Mouse (Mus musculus) left cerebral cortex, postnatal 10 days (tissue): ENCODE measurements around the gene Tmem151a. TPM values are rescaled to one million over a fixed set of nuclear protein-coding genes. Genes with fewer than 3 reads are reported as not detected.
A peak's percentile ranks its signal among the peaks of the same experiment; 100 is the strongest.

Experiments used
- DNase-seq, 2 experiments: peaks; one replicate each; pipeline ENCODE4 v3.0.0; 2021 to 2022; ENCODE audit warnings: low spot score in 2 of 2, mixed read lengths in 1 of 2; ENCODE audit errors: extremely low spot score in 1 of 2
- intact Hi-C: fragments of 180-260 bp; cut with DNase I; formaldehyde crosslinking; loops from one replicate; pipeline ENCODE4 v1.15.1; 2025
- total RNA-seq, 2 experiments: library from RNA; stranded (reverse); gene quantifications; 2 replicates each; pipeline ENCODE4 v1.2.3; 2021

The Tmem151a gene
- total RNA-seq, 2 experiments from 2014 or later, result 115 to 122 TPM

DNA sequence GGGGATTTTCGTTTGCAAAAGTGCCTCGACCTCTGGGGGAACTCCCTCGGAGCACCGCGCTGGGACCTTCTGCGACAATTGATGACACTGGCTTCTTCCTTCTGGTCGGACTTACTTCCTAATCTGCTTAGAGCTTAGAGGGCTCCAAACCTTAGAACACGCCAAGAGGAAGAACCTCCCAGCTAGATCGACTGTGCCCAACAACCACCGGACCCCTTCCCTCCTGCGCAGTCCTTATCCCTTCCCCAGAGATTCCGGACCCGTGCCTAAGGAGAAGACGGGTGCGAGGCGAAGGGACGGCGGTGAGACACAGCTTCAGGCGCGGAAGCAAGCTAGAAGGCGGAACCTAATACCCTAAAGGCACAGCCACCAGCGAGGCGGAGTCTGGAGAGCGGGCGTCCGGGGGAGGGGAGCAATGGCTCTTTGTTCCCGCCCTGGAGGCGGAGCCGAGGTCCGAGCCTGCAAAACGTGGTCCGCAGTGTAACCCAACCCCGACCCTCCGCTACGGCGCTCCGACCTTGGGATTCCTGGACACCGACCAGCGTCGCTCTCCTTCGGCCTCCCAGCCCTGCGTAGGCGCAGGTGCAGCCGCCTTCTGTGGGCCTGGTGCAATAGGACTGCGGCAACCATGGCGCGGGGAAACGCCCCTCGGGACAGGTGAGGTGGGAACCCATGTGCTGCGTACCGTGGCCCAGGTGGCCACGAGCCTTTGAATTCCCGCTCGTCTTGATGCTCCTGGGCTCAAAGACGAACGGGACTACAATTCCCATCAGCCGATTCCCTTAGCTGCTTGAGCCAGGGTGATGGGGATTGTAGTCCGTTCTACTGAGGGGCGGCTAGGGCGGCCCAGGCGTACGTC, 61.5 kb downstream of the Tmem151a start, which contains the start of gene Slc29a2:
Gene Slc29a2, plus strand, starts transcription at position 240 of the 859 bp plus-strand sequence.
- intact Hi-C loops, result no loop called here
- DNase-seq, result peak; percentile 85 to 95

DNA sequence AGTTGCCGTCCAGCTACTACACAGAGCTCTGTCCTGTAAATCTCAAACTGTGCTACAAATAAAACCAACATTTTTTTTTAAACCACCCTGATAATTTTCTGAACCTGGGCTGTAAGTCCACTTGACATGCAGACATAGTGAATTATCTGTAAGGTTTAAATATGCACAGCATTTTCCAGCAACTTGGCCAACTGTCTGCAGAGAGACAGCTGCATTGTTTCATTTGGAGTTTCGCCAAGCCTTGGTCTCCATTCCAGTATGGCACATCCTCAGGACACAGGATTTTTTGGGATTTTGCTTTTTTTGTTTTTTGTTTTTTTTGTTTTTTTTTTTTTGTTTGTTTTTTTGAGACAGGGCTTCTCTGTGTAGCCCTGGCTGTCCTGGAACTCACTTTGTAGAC, 63.9 kb downstream of the Tmem151a start:
- intact Hi-C loops, result no loop called here

More for the DNA sequence above, 63.9 kb downstream of the Tmem151a start:
- DNase-seq, result no peak

Other genes with a start within 250 kb of the Tmem151a start
- gene Ccs, start 246.2 kb downstream of the Tmem151a start, total RNA-seq, result 10 to 100 TPM; 37.4 to 38.6 TPM
- gene Ccdc87, start 246.2 kb downstream of the Tmem151a start, total RNA-seq, result 1 to 10 TPM; 2.4 to 2.9 TPM
- 100 to 1,000 TPM in 1 of 2 experiments, 10 to 100 TPM in 1; 99.2 to 106 TPM for gene Ctsf, start 230.4 kb downstream of the Tmem151a start, total RNA-seq
- 1 to 10 TPM; 3.1 to 3.9 TPM for gene Actn3, start 207.6 kb downstream of the Tmem151a start, total RNA-seq
- gene Zdhhc24, start 206.9 kb downstream of the Tmem151a start, total RNA-seq, result 10 to 100 TPM; 22.7 to 27.8 TPM
- 10 to 100 TPM; 36.7 to 41.8 TPM for gene Bbs1, start 178.9 kb downstream of the Tmem151a start, total RNA-seq
- 10 to 100 TPM; 62.2 to 67.0 TPM for gene Dpp3, start 157.2 kb downstream of the Tmem151a start, total RNA-seq
- 10 to 100 TPM; 16.4 to 17.6 TPM for gene Peli3, start 142.4 kb downstream of the Tmem151a start, total RNA-seq
- gene Mrpl11, start 123.4 kb downstream of the Tmem151a start, total RNA-seq, result 10 to 100 TPM; 60.8 to 61.0 TPM
- 10 to 100 TPM in 1 of 2 experiments, 1 to 10 TPM in 1; 9.1 to 10.8 TPM for gene Npas4, start 95.2 kb downstream of the Tmem151a start, total RNA-seq
- gene Slc29a2, start 61.7 kb downstream of the Tmem151a start, total RNA-seq, result 10 to 100 TPM; 22.0 to 24.1 TPM
- gene B4gat1, start 46.7 kb downstream of the Tmem151a start, total RNA-seq, result 100 to 1,000 TPM; 133 to 136 TPM
- gene AC124502.3, start 46.6 kb downstream of the Tmem151a start, total RNA-seq, result 1 to 10 TPM; 6.3 to 7.0 TPM
- gene Brms1, start 44.2 kb downstream of the Tmem151a start, total RNA-seq, result 1 to 10 TPM; 6.6 to 8.8 TPM
- gene Rin1, start 35.0 kb downstream of the Tmem151a start, total RNA-seq, result 10 to 100 TPM; 16.9 to 24.1 TPM
- gene Cd248, start 17.5 kb downstream of the Tmem151a start, total RNA-seq, result 10 to 100 TPM in 1 of 2 experiments, 1 to 10 TPM in 1; 9.5 to 12.2 TPM
- gene Yif1a, start 3.0 kb upstream of the Tmem151a start, total RNA-seq, result 10 to 100 TPM; 27.3 to 30.4 TPM
- 100 to 1,000 TPM; 379 to 384 TPM for gene Cnih2, start 13.0 kb upstream of the Tmem151a start, total RNA-seq
- 100 to 1,000 TPM; 167 to 168 TPM for gene Rab1b, start 21.5 kb upstream of the Tmem151a start, total RNA-seq
- gene Klc2, start 33.0 kb upstream of the Tmem151a start, total RNA-seq, result 100 to 1,000 TPM; 186 to 195 TPM
- gene Pacs1, start 187.6 kb upstream of the Tmem151a start, total RNA-seq, result 10 to 100 TPM; 77.2 to 77.9 TPM
- 100 to 1,000 TPM; 185 to 193 TPM for gene Sf3b2, start 209.9 kb upstream of the Tmem151a start, total RNA-seq
- gene Gal3st3, start 212.8 kb upstream of the Tmem151a start, total RNA-seq, result 10 to 100 TPM; 84.1 to 90.3 TPM